Mouse (Mus musculus): Measurements from ENCODE around the gene Mfap2.

The Mfap2 gene

DNA sequence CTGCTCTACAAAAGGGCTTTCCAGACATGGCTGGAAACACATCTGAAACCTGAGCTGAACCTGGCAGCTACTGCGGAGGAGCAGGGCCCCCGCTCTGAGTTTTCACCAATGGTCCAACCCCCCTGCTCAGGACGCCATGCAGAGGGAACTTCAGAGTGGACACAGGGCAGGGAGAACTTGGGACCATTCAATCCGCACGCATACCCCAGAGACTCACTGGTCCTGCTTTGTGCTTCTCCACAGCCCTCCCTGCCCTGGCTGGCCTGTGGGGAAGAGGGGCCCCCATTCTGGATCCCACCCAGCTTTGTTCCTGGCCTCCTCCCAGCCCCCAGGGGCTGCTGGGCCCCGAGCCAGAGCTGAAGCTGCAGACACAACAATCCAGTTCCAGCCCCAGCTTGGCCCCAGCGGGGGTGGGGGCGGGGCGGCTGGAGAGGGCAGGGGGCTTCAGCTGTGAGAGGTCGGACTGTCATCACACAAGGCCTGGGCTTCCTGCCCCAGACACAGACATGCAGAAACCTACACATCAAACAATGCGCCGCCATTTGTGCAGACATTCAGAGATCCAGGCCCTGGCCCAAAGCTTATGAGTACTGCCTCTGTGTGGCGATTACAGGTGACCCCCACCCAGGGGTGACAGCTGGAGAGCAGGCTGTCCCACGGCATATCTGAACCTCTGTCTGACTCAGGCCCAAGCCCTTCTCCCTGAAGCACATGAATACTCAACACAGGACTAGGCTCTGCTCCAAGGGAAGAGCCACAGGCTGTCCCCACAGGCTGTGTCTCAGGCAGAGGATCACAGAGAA lies 10.8 kb downstream of the Mfap2 start:
- no peak for DNase-seq (ENCODE audit: extremely low read depth, low read depth, low spot score)

DNA sequence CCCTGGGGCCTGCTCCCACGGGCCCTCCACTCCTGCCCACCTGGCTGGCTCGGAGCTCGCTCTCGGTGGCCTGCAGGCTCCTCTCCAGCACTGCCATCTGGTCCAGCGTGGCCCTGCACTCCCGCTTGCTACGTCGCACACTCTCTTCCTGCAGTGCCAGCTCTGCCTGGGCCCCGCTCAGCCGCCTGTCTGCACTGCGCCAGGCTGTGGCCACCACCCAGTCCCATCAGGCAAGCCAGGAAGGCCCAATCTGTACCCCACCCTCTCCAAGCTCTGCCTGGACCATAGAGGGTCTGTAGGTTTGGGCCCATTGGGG lies 11.4 kb downstream of the Mfap2 start:
- no peak for DNase-seq (ENCODE audit: extremely low read depth, low read depth, low spot score)

- DNase-seq (ENCODE audit: extremely low read depth, low read depth, low spot score): no peak
These were observed 13.8 kb downstream of the Mfap2 start for GRCm38 (mm10) chr4:141024052-141024451.

- DNase-seq (ENCODE audit: extremely low read depth, low read depth, low spot score): no peak
These were observed 14.8 kb downstream of the Mfap2 start for GRCm38 (mm10) chr4:141024992-141025391.

- DNase-seq (ENCODE audit: extremely low read depth, low read depth, low spot score): no peak
These were observed 20.5 kb downstream of the Mfap2 start for GRCm38 (mm10) chr4:141030541-141031206.

GRCm38 (mm10) chr4:141031733-141032132 lies 21.5 kb downstream of the Mfap2 start:
- DNase-seq (ENCODE audit: extremely low read depth, low read depth, low spot score): no peak

DNA sequence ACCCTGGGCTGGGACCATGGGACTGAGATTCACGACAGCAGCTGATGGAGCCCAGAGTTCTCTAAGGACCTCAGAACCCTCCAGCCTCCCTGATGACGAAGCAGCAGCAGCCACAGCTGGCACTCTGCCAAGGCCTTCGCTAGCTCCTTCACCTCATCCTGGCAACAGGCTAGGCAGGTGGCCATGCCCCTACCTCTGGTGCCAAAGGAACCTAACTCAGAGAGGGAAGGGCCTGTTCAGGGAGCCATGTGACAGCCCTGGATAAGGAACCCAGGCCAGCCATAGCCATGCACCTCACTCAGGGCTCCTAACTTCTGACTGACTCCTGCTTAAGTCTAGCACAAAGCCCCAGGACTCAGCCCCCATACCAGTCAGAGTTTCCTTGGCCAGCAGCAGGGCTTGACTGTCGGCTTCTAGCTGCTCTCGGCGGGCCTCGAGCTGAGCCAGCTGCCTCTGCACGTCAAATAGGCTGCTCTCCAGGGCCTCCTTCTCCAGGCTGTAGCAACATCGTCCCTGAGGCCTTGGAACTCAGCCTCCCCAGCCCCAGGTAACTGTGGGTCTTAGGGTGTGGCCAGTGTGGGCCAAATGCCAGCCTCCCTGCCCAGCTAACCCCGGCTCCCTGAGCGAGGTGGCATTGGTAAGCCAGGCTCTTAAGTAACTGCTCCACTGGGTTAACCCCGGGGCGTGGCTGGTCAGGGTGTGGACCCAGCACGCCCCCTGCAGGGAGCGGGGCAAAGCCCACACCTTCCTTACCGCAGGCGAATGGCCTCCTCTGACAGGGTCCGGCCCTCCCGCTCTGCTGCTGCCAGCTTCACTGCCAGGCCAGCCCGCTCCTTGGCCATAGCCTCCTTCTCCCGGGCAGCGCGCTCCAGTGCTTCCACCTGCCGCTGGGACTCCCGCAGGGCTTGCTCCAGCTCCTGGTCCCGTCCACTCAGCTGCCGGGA lies 23.7 kb downstream of the Mfap2 start:
- no peak for DNase-seq (ENCODE audit: extremely low read depth, low read depth, low spot score)

DNA sequence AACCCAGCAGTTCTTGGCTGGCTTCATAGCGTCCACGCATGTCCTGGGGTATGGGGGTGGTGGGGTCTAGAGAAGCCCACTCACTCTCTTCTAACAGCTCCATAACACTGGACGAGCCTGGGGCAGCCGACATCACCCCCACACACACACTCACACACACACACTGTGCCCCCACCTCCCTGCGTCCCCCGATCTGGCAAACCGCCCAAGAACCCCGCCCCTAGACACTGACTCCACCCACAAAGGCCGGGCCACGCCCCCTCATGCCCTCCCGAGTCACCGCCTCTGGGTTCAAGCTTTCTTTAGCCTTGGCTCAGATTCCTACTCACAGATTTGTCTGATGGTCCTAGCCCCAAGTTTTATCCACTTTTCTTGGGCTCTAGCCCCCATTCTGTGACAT lies 30.9 kb downstream of the Mfap2 start:
- DNase-seq (ENCODE audit: extremely low read depth, low read depth, low spot score): no peak

DNA sequence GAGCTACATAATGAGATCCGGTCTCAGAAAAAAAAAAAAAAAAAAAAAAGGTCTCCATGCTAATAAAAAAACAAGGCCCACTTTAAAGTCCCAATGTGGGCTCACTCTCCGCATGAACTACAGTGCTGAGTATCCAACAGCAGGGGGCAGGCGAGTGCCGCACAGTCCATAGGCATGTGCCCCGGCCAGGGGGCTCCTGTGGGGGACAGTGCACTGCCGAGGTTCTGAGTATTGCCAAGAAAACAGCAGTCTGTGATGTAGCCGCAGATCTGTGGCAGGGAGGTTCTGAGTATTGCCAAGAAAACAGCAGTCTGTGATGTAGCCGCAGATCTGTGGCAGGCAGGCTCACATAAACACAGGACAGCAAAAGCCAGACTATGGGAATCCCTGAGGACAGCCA lies 34.6 kb downstream of the Mfap2 start:
- DNase-seq (ENCODE audit: extremely low read depth, low read depth, low spot score): no peak

GRCm38 (mm10) chr4:141048810-141049475 lies 38.7 kb downstream of the Mfap2 start:
- DNase-seq (ENCODE audit: extremely low read depth, low read depth, low spot score): no peak

DNA sequence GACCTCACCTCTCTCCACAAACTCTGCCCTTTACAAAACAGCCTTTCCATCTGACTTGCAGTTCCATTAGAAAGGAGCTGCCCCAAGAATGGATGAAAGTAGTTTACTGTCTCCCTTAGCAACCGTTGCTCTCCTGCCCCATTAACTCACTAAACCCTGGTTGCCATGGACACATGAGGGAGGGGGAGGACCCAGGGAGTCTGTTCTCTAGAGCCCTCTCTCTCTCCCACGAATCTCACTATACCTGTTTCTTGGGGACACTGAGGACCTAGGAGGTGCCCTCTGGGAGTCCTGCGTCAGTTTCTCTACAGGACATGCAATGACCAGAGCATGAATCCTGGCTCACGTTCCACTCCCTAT lies 39.2 kb downstream of the Mfap2 start:
- DNase-seq (ENCODE audit: extremely low read depth, low read depth, low spot score): no peak

- no peak for DNase-seq (ENCODE audit: extremely low read depth, low read depth, low spot score)
These were observed 42.2 kb downstream of the Mfap2 start for GRCm38 (mm10) chr4:141052442-141052841.

DNA sequence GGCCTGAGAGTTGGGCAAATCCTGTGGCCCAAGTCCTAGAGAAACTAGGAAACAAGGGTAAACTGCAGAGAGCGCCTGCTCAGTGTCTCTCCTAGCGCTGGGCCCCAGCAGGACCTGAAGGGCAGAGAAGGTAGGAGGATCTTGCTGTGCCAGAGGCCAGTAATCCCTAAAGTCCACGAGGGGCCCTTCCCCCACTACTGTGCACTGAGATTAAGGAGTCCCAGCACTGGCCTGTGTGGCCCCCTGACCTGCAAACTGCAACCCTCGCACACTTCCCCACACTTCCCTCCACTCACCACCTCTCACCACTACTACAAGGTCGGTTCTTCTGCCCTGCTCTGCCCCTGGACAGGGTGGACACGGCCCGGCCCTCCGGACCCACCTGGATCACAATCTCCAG lies 42.9 kb downstream of the Mfap2 start:
- no peak for DNase-seq (ENCODE audit: extremely low read depth, low read depth, low spot score)

- DNase-seq (ENCODE audit: extremely low read depth, low read depth, low spot score): no peak
These were observed 43.4 kb downstream of the Mfap2 start for GRCm38 (mm10) chr4:141053568-141054161.

DNA sequence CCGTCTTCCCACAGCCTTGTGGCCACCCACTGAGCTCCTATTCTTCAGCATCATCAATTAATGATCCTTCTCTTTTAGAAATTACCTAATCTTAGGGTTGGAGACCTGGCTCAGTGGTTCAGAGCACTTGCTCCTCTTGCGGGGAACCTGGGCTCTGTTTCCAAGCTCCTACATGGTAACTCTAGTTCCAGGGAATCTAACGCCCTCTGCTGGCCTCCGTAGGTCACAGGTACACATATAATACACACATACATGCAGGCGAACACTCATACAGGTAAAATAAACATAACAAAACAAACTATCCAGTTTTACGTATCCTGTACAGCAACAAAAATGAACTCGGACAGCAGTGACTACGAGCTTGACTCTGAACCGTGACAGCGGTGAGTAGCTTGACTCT lies 46.8 kb downstream of the Mfap2 start:
- DNase-seq (ENCODE audit: extremely low read depth, low read depth, low spot score): no peak

GRCm38 (mm10) chr4:141058835-141059234 lies 48.6 kb downstream of the Mfap2 start:
- DNase-seq (ENCODE audit: extremely low read depth, low read depth, low spot score): no peak

DNA sequence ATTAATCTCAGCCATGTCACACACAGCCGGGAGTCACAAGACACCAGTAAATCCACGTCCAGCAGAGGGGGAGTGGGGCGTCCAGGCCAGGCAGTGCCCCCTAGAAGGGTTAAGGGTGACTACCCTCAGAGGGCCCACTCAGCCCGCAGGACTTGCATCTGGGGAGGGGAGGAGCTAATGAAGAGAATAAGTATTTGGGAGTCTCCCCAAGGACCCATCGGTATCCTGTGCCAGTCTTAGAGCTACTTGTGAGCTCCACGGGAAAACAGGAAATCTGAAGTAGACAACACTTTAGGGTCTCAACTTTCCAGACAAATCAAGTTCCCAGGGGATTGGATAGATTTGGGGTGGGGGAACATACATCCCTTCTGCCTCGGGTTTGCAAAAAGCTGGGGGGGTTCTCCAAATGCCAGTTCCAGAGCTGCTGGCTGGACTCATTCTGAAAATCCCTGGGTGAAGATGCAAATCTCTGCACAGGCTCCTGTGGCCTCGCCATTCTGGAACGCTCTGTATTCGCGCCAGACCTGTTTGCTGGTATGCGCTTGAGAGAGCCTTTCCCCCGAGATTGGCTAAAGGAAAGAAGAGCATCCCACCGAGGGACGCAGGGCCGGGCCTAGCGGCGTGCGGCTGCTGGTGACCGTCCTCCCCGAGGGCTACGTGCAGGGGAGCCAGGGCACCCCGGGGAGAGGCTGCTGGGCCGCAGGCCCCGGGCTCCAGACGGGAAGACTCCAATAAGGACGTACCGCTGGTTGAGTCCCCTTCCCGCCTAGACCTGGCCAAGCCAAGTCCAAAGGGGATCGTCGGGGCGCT lies 49.6 kb downstream of the Mfap2 start:
- no peak for DNase-seq (ENCODE audit: extremely low read depth, low read depth, low spot score)

DNA sequence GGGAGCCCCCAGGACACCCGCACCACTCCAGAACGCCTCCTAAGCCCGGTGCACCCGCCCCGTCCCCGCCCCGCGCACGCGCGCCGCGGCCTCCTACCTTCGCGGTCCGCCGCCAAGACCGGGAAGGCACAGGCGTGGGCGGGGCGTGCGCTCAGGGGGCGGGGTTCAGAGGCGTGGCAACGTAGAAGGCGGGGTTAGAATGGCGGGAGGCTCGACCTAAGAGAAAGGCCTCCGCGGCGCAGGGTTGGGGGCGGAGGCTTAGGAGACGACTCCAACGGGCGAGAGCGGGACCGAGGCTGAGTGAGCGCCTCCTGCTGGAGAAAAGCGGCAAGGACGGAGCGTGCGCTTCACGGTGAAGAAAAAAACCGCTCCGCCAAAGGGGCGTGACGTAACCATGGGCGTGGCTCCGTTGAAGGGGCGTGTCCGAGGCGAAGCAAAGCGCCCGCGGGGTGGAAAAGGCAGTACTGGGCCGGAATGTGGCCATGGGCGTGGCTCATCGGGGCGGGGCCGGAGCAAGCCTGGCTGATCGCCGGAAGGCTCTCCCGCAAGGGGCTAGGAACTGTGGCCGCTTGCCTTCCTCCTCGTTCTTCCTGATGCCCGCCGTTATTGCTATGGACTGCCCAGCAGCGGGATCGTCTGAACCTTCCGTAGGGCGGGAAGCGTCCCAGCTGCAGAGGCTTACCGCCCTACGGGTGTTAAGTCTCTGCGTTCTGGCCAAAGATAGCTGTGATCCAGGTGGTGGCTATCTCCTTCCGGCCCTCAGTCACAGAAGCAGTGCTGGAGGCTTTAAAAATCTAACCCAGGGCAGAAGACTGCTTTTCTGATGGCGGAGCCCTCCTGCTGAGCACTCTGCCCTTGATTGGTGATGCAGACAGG lies 50.4 kb downstream of the Mfap2 start, which contains the start of gene Crocc:
Gene Crocc (minus strand): TSS at position 125 of the 876 bp plus-strand sequence.
- peak; percentile 67 for DNase-seq (ENCODE audit: extremely low read depth, low read depth, low spot score)

- DNase-seq (ENCODE audit: extremely low read depth, low read depth, low spot score): no peak
These were observed 54.0 kb downstream of the Mfap2 start for GRCm38 (mm10) chr4:141064104-141064659.
